ENCODE assay signal across 17 mouse cellular contexts in genomic region chr5:103908851-103909250, GRCm38 (mm10).
"Had no signal": no experiment of that assay in that cellular context is flagged by ENCODE, and none has a peak within 500 bp of the region (broad histone marks: within the 10 kb centered on the region; RNA-seq: fewer than 3 reads in every experiment).

No protein-coding gene starts in this region.

- DNase-seq: kidney, postnatal 10 days; kidney, postnatal 4 days; lung, adult 2 months; lung, postnatal 4 days; retina, postnatal 1 day; right cerebral cortex, postnatal 4 days; thymus, adult 2 months; thymus, postnatal 25 days had no signal

- H3K4me2 ChIP-seq: liver, embryonic 11.5 days; liver, embryonic 15.5 days; neural tube, embryonic 13.5 days had no signal

- H3K9ac ChIP-seq: liver, embryonic 15.5 days; neural tube, embryonic 13.5 days; stomach, embryonic 15.5 days had no signal

- ATAC-seq: lung, postnatal 0 days; midbrain, embryonic 16.5 days had no signal

- H3K27ac ChIP-seq: left cerebral cortex, adult 2 months; limb, embryonic 10.5 days; liver, embryonic 15.5 days; midbrain, embryonic 10.5 days; neural tube, embryonic 13.5 days; stomach, embryonic 15.5 days had no signal

- H3K36me3 ChIP-seq: limb, embryonic 10.5 days; liver, embryonic 15.5 days; midbrain, embryonic 10.5 days; neural tube, embryonic 13.5 days; stomach, embryonic 15.5 days had no signal

- H3K4me3 ChIP-seq: left cerebral cortex, adult 2 months; limb, embryonic 10.5 days; liver, embryonic 15.5 days; midbrain, embryonic 10.5 days; neural tube, embryonic 13.5 days; stomach, embryonic 15.5 days had no signal

- H3K4me1 ChIP-seq: stomach, embryonic 15.5 days had no signal

- H3K9me3 ChIP-seq: limb, embryonic 10.5 days; liver, embryonic 15.5 days; midbrain, embryonic 10.5 days; neural tube, embryonic 13.5 days; stomach, embryonic 15.5 days had no signal

- H3K27me3 ChIP-seq: stomach, embryonic 15.5 days had no signal
